Mouse (Mus musculus): Measurements from ENCODE around the gene Fdx1. TPM values are rescaled to one million over a fixed set of nuclear protein-coding genes. Genes with fewer than 3 reads are reported as not detected.

Fdx1 gene
- polyA plus RNA-seq, 1 experiment from 2014 or later: 83.0 TPM

- 57% methylated on average over 7 of the region's 7 CpGs for WGBS
- Histone ChIP-seq H3K4me2 (no peak overlapping the region), H3K27me3 (replicated peaks) (peaks cover 3% of the 10 kb centered on the region; the same call in 1 of the 2 replicates), H3K9ac (no peak overlapping the region), H3K4me1 (peaks cover 17% of the 10 kb centered on the region), H3K9me3 (no peaks in the 10 kb centered on the region), H3K36me3 (no peaks in the 10 kb centered on the region), H3K27ac (replicated peaks) (no peak overlapping the region), H3K4me3 (no peak overlapping the region)
- no peak for ATAC-seq (ENCODE audit: extremely low read depth, insufficient number of reproducible peaks, low FRiP score, low TSS enrichment)
These were observed 34.7 kb downstream of the Fdx1 start for GRCm38 (mm10) chr9:51928659-51929058.

GRCm38 (mm10) chr9:51928116-51928515 is 35.2 kb downstream of the Fdx1 start:
- no peak overlapping the region for H3K9ac ChIP-seq
- no peak for ATAC-seq (ENCODE audit: extremely low read depth, insufficient number of reproducible peaks, low FRiP score, low TSS enrichment)
- H3K4me1 ChIP-seq: peaks cover 17% of the 10 kb centered on the region
- H3K27ac ChIP-seq (replicated peaks): no peak overlapping the region
- H3K27me3 ChIP-seq (replicated peaks): peaks cover 3% of the 10 kb centered on the region; the same call in 1 of the 2 replicates
- H3K4me3 ChIP-seq: no peak overlapping the region
- no peaks in the 10 kb centered on the region for H3K36me3 ChIP-seq
- H3K4me2 ChIP-seq: peak overlapping the region; percentile 45
- no peaks in the 10 kb centered on the region for H3K9me3 ChIP-seq
- WGBS: 23% methylated on average over 10 of the region's 10 CpGs

- ATAC-seq (ENCODE audit: extremely low read depth, insufficient number of reproducible peaks, low FRiP score, low TSS enrichment): no peak
- 0 out of 2 replicates have a peak overlapping the region, but pooled peaks have one; percentile 12 for H3K27ac ChIP-seq (replicated peaks)
These were observed 35.7 kb downstream of the Fdx1 start for GRCm38 (mm10) chr9:51927680-51928079.

GRCm38 (mm10) chr9:51926629-51927028 is 36.7 kb downstream of the Fdx1 start:
- no peak for ATAC-seq (ENCODE audit: extremely low read depth, insufficient number of reproducible peaks, low FRiP score, low TSS enrichment)
- no peak overlapping the region for H3K4me3 ChIP-seq
- no peak overlapping the region for H3K9ac ChIP-seq
- peaks cover 3% of the 10 kb centered on the region; the same call in 1 of the 2 replicates for H3K27me3 ChIP-seq (replicated peaks)
- no peak overlapping the region for H3K4me2 ChIP-seq
- no peak overlapping the region for H3K27ac ChIP-seq (replicated peaks)
- 84% methylated on average over 8 of the region's 8 CpGs for WGBS
- H3K9me3 ChIP-seq: no peaks in the 10 kb centered on the region
- H3K4me1 ChIP-seq: peaks cover 17% of the 10 kb centered on the region
- no peaks in the 10 kb centered on the region for H3K36me3 ChIP-seq

More at GRCm38 (mm10) chr9:51927680-51928079, 35.7 kb downstream of the Fdx1 start:
- Histone ChIP-seq H3K4me2 (peak overlapping the region; percentile 45), H3K9me3 (no peaks in the 10 kb centered on the region), H3K27me3 (replicated peaks) (peaks cover 3% of the 10 kb centered on the region; the same call in 1 of the 2 replicates), H3K4me3 (no peak overlapping the region), H3K4me1 (peaks cover 17% of the 10 kb centered on the region), H3K9ac (no peak overlapping the region), H3K36me3 (no peaks in the 10 kb centered on the region)
- WGBS: 40% methylated on average over 3 of the region's 3 CpGs

GRCm38 (mm10) chr9:51924551-51925081 is 38.7 kb downstream of the Fdx1 start:
- Histone ChIP-seq H3K4me2 (no peak overlapping the region), H3K27ac (replicated peaks) (no peak overlapping the region), H3K36me3 (no peaks in the 10 kb centered on the region), H3K4me1 (peaks cover 17% of the 10 kb centered on the region), H3K27me3 (replicated peaks) (peaks cover 3% of the 10 kb centered on the region; the same call in 1 of the 2 replicates), H3K9ac (no peak overlapping the region), H3K9me3 (no peaks in the 10 kb centered on the region), H3K4me3 (no peak overlapping the region)
- 70% methylated on average over 8 of the region's 8 CpGs for WGBS
- no peak for ATAC-seq (ENCODE audit: extremely low read depth, insufficient number of reproducible peaks, low FRiP score, low TSS enrichment)

GRCm38 (mm10) chr9:51922756-51923155 is 40.6 kb downstream of the Fdx1 start:
- H3K9ac ChIP-seq: no peak overlapping the region
- no peaks in the 10 kb centered on the region for H3K9me3 ChIP-seq
- no peak overlapping the region for H3K4me3 ChIP-seq
- peaks cover 3% of the 10 kb centered on the region; the same call in 1 of the 2 replicates for H3K27me3 ChIP-seq (replicated peaks)
- H3K36me3 ChIP-seq: no peaks in the 10 kb centered on the region
- H3K4me1 ChIP-seq: peaks cover 5% of the 10 kb centered on the region
- ATAC-seq (ENCODE audit: extremely low read depth, insufficient number of reproducible peaks, low FRiP score, low TSS enrichment): no peak
- no peak overlapping the region for H3K4me2 ChIP-seq
- WGBS: 78% methylated on average over 2 of the region's 2 CpGs
- H3K27ac ChIP-seq (replicated peaks): no peak overlapping the region

GRCm38 (mm10) chr9:51915580-51915979 is 47.8 kb downstream of the Fdx1 start:
- 67% methylated on average over 1 of the region's 1 CpGs for WGBS
- H3K36me3 ChIP-seq: no peaks in the 10 kb centered on the region
- no peak overlapping the region for H3K4me3 ChIP-seq
- H3K27ac ChIP-seq (replicated peaks): no peak overlapping the region
- H3K9ac ChIP-seq: no peak overlapping the region
- no peaks in the 10 kb centered on the region for H3K4me1 ChIP-seq
- ATAC-seq (ENCODE audit: extremely low read depth, insufficient number of reproducible peaks, low FRiP score, low TSS enrichment): no peak
- H3K27me3 ChIP-seq (replicated peaks): no peaks in the 10 kb centered on the region
- H3K4me2 ChIP-seq: no peak overlapping the region
- no peaks in the 10 kb centered on the region for H3K9me3 ChIP-seq

GRCm38 (mm10) chr9:51914481-51915120 is 48.8 kb downstream of the Fdx1 start:
- ATAC-seq (ENCODE audit: extremely low read depth, insufficient number of reproducible peaks, low FRiP score, low TSS enrichment): no peak
- no peaks in the 10 kb centered on the region for H3K27me3 ChIP-seq (replicated peaks)
- H3K36me3 ChIP-seq: no peaks in the 10 kb centered on the region
- 74% methylated on average over 15 of the region's 15 CpGs for WGBS
- no peaks in the 10 kb centered on the region for H3K4me1 ChIP-seq
- no peak overlapping the region for H3K4me3 ChIP-seq
- no peak overlapping the region for H3K27ac ChIP-seq (replicated peaks)
- no peak overlapping the region for H3K4me2 ChIP-seq
- no peaks in the 10 kb centered on the region for H3K9me3 ChIP-seq
- no peak overlapping the region for H3K9ac ChIP-seq

GRCm38 (mm10) chr9:51908838-51909237 is 54.5 kb downstream of the Fdx1 start:
- ATAC-seq (ENCODE audit: extremely low read depth, insufficient number of reproducible peaks, low FRiP score, low TSS enrichment): no peak
- no peak overlapping the region for H3K9ac ChIP-seq
- H3K4me2 ChIP-seq: no peak overlapping the region
- H3K9me3 ChIP-seq: no peaks in the 10 kb centered on the region
- H3K36me3 ChIP-seq: no peaks in the 10 kb centered on the region
- 0% methylated on average over 2 of the region's 2 CpGs for WGBS
- no peak overlapping the region for H3K27ac ChIP-seq (replicated peaks)
- no peaks in the 10 kb centered on the region for H3K27me3 ChIP-seq (replicated peaks)
- H3K4me3 ChIP-seq: no peak overlapping the region
- peaks cover 10% of the 10 kb centered on the region for H3K4me1 ChIP-seq

- Histone ChIP-seq H3K27me3 (replicated peaks) (no peaks in the 10 kb centered on the region), H3K9me3 (no peaks in the 10 kb centered on the region), H3K36me3 (no peaks in the 10 kb centered on the region), H3K9ac (no peak overlapping the region), H3K4me3 (no peak overlapping the region), H3K4me2 (no peak overlapping the region), H3K4me1 (peaks cover 10% of the 10 kb centered on the region), H3K27ac (replicated peaks) (no peak overlapping the region)
- no peak for ATAC-seq (ENCODE audit: extremely low read depth, insufficient number of reproducible peaks, low FRiP score, low TSS enrichment)
- 47% methylated on average over 3 of the region's 3 CpGs for WGBS
These were observed 55.1 kb downstream of the Fdx1 start for GRCm38 (mm10) chr9:51908255-51908654.

GRCm38 (mm10) chr9:51906938-51907337 is 56.4 kb downstream of the Fdx1 start:
- Histone ChIP-seq H3K27me3 (replicated peaks) (no peaks in the 10 kb centered on the region), H3K27ac (replicated peaks) (no peak overlapping the region), H3K9ac (no peak overlapping the region), H3K4me1 (peaks cover 10% of the 10 kb centered on the region), H3K4me2 (no peak overlapping the region), H3K9me3 (no peaks in the 10 kb centered on the region), H3K36me3 (no peaks in the 10 kb centered on the region), H3K4me3 (no peak overlapping the region)
- ATAC-seq (ENCODE audit: extremely low read depth, insufficient number of reproducible peaks, low FRiP score, low TSS enrichment): no peak
- WGBS: 67% methylated on average over 8 of the region's 8 CpGs
